Mouse (Mus musculus) embryo, embryonic 11 days (tissue): Measurements from ENCODE around the gene Prune2.

Experiments used
- DNase-seq: peaks from one replicate; pipeline ENCODE4 v3.0.0-alpha.2; 2015

Gene Prune2

GRCm38 (mm10) chr19:17264481-17265196 lies 308.7 kb downstream of the Prune2 start:
- DNase-seq = no peak

GRCm38 (mm10) chr19:17268669-17269068 lies 312.8 kb downstream of the Prune2 start:
- no peak for DNase-seq

- peak; percentile 57 for DNase-seq
Observed at GRCm38 (mm10) chr19:17271179-17271622, 315.3 kb downstream of the Prune2 start.

DNA sequence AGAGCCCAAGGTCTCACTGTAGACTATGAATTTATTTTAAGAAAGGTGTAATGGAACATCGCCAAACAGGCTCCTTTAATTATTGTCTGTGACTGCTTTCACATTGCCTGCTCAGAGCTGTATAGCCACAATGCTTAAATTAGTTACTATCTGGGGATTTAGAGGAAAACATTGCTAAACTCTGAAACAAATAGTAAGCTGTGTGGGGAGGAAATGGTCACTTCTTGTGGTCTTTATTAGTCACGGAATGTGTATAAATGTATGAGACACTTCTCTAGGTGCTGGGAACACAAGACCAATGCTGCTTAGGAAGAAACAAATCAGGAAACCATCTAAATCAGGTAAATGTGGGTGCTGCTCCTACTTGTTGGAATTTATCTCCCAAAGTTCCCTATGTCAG lies 317.1 kb downstream of the Prune2 start:
- DNase-seq = no peak
